Mouse (Mus musculus): ENCODE data around the gene Zfp947.
"Not testable (repeated sequence)": the region's sequence is repeated elsewhere in the genome, so short reads cannot be mapped to it uniquely, and the experiment has no call there.

Zfp947 gene

DNA sequence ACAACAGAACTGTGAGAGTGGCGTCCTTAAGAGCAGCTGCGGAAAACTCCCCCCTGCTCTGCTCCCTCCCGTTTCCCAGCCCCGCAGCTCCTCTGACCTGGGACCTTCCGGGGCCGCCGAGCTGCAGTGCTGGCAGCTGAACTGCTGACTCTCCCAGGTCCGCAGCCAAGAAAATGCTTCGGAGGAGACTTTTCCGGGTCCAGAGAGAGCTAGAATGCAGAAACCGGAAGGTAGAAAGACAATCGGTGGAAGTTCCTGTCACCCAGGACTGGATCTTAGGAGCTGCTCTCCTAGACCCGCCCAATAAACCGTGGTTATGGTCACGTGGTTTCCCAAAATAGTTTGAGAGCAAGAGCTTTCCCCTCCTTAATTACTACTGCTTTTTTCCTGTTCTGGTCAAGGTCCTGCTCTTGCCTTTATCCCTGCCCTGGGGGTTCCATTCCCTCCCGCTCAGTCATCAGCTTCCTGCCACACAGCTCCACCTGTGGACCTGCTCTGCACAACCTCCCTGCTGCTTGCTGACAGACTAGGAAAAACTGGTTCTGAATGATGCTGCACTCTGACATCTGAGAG, at the start of gene Zfp947:
Gene Zfp947 (minus strand): TSS at position 469 of the 573 bp plus-strand sequence.
- DNase-seq: peak; percentile 81

DNA sequence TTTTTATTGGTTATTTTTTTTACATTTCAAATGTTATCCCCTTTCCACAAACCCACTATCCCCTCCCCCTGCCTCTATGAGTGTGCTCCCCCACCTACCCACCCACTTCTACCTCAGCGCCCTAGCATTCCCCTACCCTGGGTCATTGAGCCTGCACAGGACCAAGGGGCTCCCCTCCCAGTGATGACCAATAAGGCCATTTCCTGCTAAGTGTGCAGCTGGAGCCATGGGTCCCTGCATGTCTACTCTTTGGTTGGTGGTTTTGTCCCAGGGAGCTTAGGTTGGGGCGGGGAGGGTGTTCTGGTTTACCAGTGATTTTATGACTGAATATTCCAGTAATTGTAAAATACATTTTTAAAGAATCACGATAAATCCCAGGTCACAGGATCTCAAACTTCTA, 686 bp downstream of the Zfp947 start:
- DNase-seq: not testable (repeated sequence)

DNA sequence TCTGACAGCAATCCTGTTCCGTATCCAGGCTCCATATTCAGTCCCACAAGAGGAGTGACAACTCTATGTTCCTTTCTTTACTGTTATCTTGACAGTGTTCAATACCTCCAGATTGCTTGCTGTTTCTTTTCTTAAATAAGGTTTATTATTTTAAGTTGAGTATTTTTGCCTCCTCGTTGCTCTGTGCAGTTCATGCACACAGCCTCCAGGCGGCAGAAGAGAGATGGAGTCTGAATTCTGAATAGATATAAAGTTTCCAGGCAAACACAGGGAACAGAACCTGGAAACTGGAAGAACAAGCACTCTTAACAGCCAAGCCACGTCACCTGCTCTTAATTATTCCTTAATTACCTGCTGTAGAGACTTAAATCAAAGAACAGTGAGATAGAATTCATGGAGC, 12.0 kb downstream of the Zfp947 start:
- DNase-seq: not testable (repeated sequence)

DNA sequence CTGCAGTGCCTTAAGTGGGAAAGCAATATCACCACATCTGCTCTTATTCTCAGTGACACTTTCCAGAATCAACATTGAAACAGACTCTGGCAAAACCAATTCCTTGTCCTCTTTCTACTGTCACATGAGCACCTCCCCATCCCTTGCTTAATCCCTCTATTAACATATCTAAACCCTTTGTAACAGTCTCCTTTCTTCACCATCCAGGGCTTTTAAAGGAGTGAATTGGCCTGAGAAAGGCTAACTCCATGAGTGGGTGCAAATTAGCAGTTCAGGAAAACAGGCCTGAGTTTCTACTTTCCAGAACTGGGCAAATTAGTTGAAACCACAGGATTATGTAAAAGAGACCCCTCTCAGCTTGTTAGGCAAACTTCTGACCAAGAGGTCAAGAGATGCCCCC, 47.2 kb downstream of the Zfp947 start:
- no peak for DNase-seq

Data from kidney, adult 9 months (tissue).